Mouse (Mus musculus): ENCODE results near the gene Dcaf5. TPM values are rescaled to one million over a fixed set of nuclear protein-coding genes. Genes with fewer than 3 reads are reported as not detected.

Dcaf5 gene
- total and polyA plus RNA-seq, 3 experiments = 8.2 to 13.2 (median 13.0) TPM

GRCm38 (mm10) chr12:80304518-80304917 lies 131.9 kb downstream of the Dcaf5 start:
- Histone ChIP-seq H3K9me3 (replicated peaks; ENCODE audit: low read length) (peaks cover 8% of the 10 kb centered on the region), H3K4me1 (ENCODE audit: control insufficient read depth in 1 of 2, insufficient read depth in 2 of 2) (no peaks in the 10 kb centered on the region), H3K27me3 (replicated peaks) (peaks cover 8% of the 10 kb centered on the region), H3K9ac (ENCODE audit: insufficient read depth, low read depth) (no peak overlapping the region), H3K79me2 (replicated peaks; ENCODE audit: control insufficient read depth, extremely low read depth, insufficient read depth, poor library complexity, severe bottlenecking) (no peaks in the 10 kb centered on the region), H3K27ac (ENCODE audit: insufficient read depth, low read depth) (no peak overlapping the region), H3K4me3 (replicated peaks in 1 of 3; ENCODE audit: low read depth in 2 of 3, low read length in 2 of 3, poor library complexity in 1 of 3) (no peak overlapping the region), H3K4me2 (ENCODE audit: insufficient read depth, low read depth, poor library complexity, severe bottlenecking) (no peak overlapping the region), H3K36me3 (replicated peaks in 1 of 2; ENCODE audit: control insufficient read depth in 1 of 2, insufficient read depth in 1 of 2, low read length in 1 of 2) (no peaks in the 10 kb centered on the region)
- in situ Hi-C loops (cut with MboI; ENCODE audit: low pct_ligation_motif_present, low pct_unique_long_range_greater_than_20kb, low sequenced_read_pairs) (no loop called here), dilution Hi-C loops (cut with MboI; ENCODE audit: extremely low pct_ligation_motif_present, extremely low pct_unique_long_range_greater_than_20kb, low sequenced_read_pairs) (no loop called here)
- no peak for TF ChIP-seq CHD2 (IDR thresholded peaks at IDR 0.05; ENCODE audit: low read length)
- no peak for TF ChIP-seq KAT2A (IDR thresholded peaks at IDR 0.05; ENCODE audit: insufficient replicate concordance, low read length)
- TF ChIP-seq MEF2A (IDR thresholded peaks at IDR 0.05; ENCODE audit: borderline replicate concordance, low read depth, low read length) = no peak
- TF ChIP-seq POLR2AphosphoS2 (IDR thresholded peaks at IDR 0.05; ENCODE audit: low read depth, low read length) = no peak
- TF ChIP-seq JUN (IDR thresholded peaks at IDR 0.05; ENCODE audit: insufficient read depth, low read depth, low read length) = no peak
- no peak for TF ChIP-seq SMC3 (IDR thresholded peaks at IDR 0.05; ENCODE audit: low read depth, low read length)
- no peak for TF ChIP-seq ZKSCAN1 (IDR thresholded peaks at IDR 0.05; ENCODE audit: borderline replicate concordance, low read depth, low read length)
- TF ChIP-seq EP300 (IDR thresholded peaks at IDR 0.05; ENCODE audit: low read length) = no peak
- TF ChIP-seq MAZ (IDR thresholded peaks at IDR 0.05; ENCODE audit: low read depth, low read length) = no peak
- TF ChIP-seq TCF12 (IDR thresholded peaks at IDR 0.05; ENCODE audit: low read depth, low read length) = no peak
- TF ChIP-seq RCOR1 (conservative IDR thresholded peaks at IDR 0.05; ENCODE audit: low read depth, low read length) = no peak
- no peak for TF ChIP-seq TBP (conservative IDR thresholded peaks at IDR 0.05; ENCODE audit: low read depth, low read length)
- TF ChIP-seq MAFK (IDR thresholded peaks at IDR 0.05; ENCODE audit: insufficient replicate concordance, low read length) = no peak
- no peak for TF ChIP-seq ZMIZ1 (IDR thresholded peaks at IDR 0.05; ENCODE audit: low read depth, low read length)
- TF ChIP-seq PAX5 (IDR thresholded peaks at IDR 0.05; ENCODE audit: low read length) = no peak
- no peak for TF ChIP-seq GABPA (IDR thresholded peaks at IDR 0.05; ENCODE audit: insufficient replicate concordance, low read depth, low read length)
- no peak for TF ChIP-seq ZNF384 (IDR thresholded peaks at IDR 0.05; ENCODE audit: low read depth, low read length)
- DNase-seq (ENCODE audit: extremely low read depth) = no peak

DNA sequence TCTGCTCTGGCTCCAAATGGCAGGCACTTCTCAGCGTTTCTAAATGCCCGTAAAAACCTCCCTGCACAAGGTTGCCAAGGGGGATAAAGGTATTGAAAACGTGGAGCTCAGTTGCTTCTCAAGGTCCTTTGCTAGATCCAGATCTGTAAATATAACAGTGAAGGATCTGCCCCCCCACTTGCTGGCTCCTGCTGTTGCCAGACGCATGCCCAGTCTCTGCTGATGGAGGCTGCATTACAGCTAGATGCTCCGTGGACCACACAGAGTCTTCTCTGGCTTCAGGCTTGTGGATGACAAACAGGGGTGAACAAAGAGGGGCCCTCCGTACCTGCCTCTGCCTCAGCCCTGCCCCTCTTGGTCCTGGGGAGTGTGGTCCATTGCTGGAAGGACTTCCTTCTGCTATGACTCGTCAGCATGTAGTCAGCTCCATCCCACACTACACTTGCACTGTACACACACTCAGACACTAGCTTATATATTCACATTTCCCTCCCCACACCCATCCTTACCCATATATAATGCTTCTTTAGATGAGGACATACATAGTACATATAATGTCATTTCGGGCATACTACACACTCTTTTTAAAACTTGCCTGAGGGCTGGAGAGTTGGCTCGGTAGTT lies 135.5 kb downstream of the Dcaf5 start:
- TF ChIP-seq ZKSCAN1 (IDR thresholded peaks at IDR 0.05; ENCODE audit: borderline replicate concordance, low read depth, low read length) (no peak), USF1 (IDR thresholded peaks at IDR 0.05; ENCODE audit: low read depth, low read length) (no peak), EP300 (IDR thresholded peaks at IDR 0.05; ENCODE audit: low read length) (no peak), MYC (IDR thresholded peaks at IDR 0.05; ENCODE audit: low read depth, low read length) (no peak), E2F4 (IDR thresholded peaks at IDR 0.05; ENCODE audit: insufficient replicate concordance, low read depth, low read length) (no peak), TCF12 (IDR thresholded peaks at IDR 0.05; ENCODE audit: low read depth, low read length) (no peak), CTCF (conservative IDR thresholded peaks at IDR 0.05 in 1 of 2, IDR thresholded peaks at IDR 0.05 in 1 of 2; ENCODE audit: low read depth in 2 of 2, low read length in 2 of 2) (no peak), HCFC1 (IDR thresholded peaks at IDR 0.05; ENCODE audit: low read depth, low read length) (no peak), ZC3H11A (IDR thresholded peaks at IDR 0.05; ENCODE audit: low read depth, low read length) (no peak), CHD1 (IDR thresholded peaks at IDR 0.05; ENCODE audit: low read depth, low read length) (no peak), NELFE (IDR thresholded peaks at IDR 0.05; ENCODE audit: low read depth, low read length) (no peak), NRF1 (IDR thresholded peaks at IDR 0.05; ENCODE audit: low read depth, low read length) (no peak)
- DNase-seq (ENCODE audit: extremely low read depth) = no peak
- no peaks in the 10 kb centered on the region for H3K4me1 ChIP-seq (ENCODE audit: control insufficient read depth in 1 of 2, insufficient read depth in 2 of 2)
- H3K36me3 ChIP-seq (replicated peaks in 1 of 2; ENCODE audit: control insufficient read depth in 1 of 2, insufficient read depth in 1 of 2, low read length in 1 of 2) = no peaks in the 10 kb centered on the region
- H3K4me2 ChIP-seq (ENCODE audit: insufficient read depth, low read depth, poor library complexity, severe bottlenecking) = no peak overlapping the region
- H3K9ac ChIP-seq (ENCODE audit: insufficient read depth, low read depth) = no peak overlapping the region
- H3K4me3 ChIP-seq (replicated peaks in 1 of 3; ENCODE audit: low read depth in 2 of 3, low read length in 2 of 3, poor library complexity in 1 of 3) = no peak overlapping the region
- in situ Hi-C loops (cut with MboI; ENCODE audit: low pct_ligation_motif_present, low pct_unique_long_range_greater_than_20kb, low sequenced_read_pairs) = no loop called here
- peaks cover under 1% of the 10 kb centered on the region for H3K27me3 ChIP-seq (replicated peaks)
- dilution Hi-C loops (cut with MboI; ENCODE audit: extremely low pct_ligation_motif_present, extremely low pct_unique_long_range_greater_than_20kb, low sequenced_read_pairs) = no loop called here
- H3K9me3 ChIP-seq (replicated peaks; ENCODE audit: low read length) = peaks cover 8% of the 10 kb centered on the region
- H3K79me2 ChIP-seq (replicated peaks; ENCODE audit: control insufficient read depth, extremely low read depth, insufficient read depth, poor library complexity, severe bottlenecking) = no peaks in the 10 kb centered on the region
- no peak overlapping the region for H3K27ac ChIP-seq (ENCODE audit: insufficient read depth, low read depth)

All from CH12.LX (cell line).